Mouse (Mus musculus) layer of hippocampus, adult 8-10 months (tissue): Measurements from ENCODE around the gene Gla. TPM values are rescaled to one million over a fixed set of nuclear protein-coding genes. Genes with fewer than 3 reads are reported as not detected.
"Not testable (repeated sequence)": the region's sequence is repeated elsewhere in the genome, so short reads cannot be mapped to it uniquely, and the experiment has no call there.

Experiments used
- DNase-seq, 2 experiments: peaks; one replicate each; pipeline ENCODE4 v3.0.0; 2022; ENCODE audit warnings: low spot score in 2 of 2
- total RNA-seq, 4 experiments: library from RNA; stranded (reverse); gene quantifications; 2 replicates each; pipeline ENCODE4 v1.2.4; 2022

The Gla gene
- total RNA-seq, 4 experiments from 2014 or later: 8.5 to 12.2 (median 10.2) TPM

DNA sequence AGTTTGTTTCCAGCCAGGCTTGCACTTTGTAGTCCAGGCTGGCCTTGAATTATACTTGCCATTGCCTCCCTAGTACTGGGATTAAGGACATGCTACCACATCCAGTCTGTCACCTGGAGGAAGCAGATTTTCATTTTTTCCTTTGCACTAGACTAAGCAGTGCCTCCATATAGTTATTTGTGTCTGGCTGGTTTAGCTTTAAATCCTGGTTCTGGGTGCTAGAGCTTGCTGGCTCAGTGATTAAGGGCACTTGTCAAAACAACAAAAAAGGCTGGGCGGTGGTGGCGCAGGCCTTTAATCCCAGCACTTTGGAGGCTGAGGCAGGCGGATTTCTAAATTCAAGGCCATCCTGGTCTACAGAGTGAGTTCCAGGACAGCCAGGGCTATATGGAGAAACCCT, 11.9 kb downstream of the Gla start:
- no peak for DNase-seq

DNA sequence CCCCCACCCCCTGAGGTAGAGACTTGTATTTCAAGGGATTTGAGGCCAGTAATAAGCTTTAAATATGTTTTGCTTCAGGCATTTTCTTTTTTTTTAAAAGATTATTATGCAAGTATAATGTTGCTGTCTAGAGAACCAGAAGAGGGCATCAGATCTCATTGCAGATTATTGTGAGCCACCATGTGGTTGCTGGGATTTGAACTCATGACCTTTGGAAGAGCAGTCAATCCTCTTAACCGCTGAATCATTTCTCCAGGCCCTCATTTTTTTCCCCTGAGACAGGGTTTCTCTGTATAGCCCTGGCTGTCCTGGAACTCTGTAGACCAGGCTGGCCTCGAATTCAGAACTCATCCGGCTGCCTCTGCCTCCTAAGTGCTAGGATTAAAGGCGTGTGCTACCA, 12.7 kb downstream of the Gla start:
- no peak for DNase-seq

DNA sequence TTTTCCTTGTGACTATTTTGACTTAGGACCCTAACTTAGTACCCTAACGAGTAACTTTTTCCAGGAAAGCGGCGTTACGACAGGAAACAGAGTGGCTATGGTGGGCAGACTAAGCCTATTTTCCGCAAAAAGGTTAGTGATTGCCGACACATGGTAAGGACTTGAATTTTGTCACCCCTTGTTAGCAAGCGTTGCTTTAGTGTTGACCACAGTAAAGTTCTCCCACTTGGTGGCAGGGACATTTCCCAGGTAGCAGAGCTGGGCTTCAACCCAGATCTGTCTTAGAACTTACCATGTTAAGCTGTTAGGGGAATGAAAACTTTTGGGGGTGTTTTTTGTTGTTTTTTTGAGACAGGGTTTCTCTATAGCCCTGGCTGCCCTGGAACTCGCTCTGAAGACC, 14.5 kb downstream of the Gla start:
- no peak for DNase-seq

DNA sequence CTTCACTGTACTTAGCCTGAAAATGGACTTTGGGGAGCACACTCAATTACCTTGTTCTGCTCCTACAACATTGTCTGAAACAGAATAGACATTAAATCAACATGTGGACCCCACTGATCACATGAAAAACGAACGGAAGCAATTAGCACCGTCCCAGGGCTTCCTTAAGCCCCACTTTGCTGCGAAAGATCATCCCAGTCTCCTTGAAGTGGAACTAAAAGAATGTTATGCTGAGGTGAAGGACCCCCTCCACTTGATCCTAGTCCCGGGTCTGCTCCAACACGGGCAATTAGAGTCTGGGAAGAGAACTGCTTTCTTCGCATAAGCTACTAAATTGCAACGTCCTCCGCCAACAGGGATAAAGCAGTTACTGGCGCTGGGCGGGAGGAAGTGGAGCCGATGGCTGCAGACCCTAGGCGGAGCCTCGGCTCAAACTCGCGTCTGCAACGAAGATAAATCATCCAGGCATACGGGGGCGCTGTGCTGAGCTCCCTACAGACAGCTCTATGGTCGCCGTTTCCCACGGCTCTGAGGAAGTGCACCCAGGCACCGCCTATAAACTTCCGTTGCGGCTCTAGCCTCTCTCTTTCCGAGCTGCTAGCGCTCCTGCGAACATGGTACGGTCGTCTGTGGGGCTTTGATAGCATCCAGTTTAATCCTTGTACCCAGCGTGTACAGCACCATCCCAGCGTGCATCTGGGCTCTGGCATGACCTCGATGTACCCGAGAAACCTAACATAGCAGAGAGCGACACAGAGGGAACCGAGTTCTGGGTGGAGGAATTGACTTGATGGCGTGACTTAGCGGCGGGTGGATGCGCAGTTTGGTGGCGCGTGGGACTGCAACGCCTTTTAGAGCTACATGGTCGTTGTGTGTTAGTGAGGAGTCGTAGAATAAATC, 15.6 kb downstream of the Gla start, which contains the start of gene Rpl36a:
Rpl36a (plus strand) TSS at position 552 of the 900 bp plus-strand sequence.
- DNase-seq: peak; percentile 85 to 89

DNA sequence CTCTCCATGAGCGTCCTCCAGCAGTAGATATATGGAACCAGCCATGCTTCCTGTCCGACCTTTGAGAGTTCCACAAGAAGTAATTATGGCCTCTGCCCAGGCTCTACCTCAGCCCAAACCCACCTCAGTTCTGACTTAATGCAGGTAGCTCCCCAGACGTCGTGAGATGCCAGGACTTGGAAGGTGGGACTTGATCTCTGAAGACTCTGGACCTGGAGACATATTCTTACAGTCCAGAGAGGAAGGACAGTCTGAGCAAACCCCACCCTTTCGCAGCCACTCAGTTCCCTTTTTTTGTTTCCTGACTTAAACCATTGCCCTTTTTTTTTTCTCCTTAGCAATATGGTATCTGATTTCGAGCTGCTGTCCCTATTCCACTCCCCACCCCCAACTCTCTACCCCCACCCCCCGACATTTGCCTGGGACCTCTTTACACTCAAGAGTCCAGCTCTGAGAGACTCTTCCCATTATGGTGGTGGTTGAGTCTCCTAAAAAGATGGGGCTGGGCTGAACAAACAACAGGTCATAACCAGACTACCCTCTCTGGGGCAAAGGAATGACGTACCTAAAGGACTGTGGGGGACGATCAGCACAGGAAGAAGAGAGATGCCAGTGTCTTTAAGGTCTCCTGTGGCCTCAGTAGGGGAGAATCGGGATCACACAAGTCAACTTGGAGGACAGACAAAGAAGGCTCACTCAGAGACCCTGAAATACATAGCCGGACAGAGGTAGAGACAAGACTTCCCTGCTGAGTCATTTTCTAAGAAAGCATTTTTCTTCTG, 17.8 kb downstream of the Gla start, which contains the start of gene Btk:
Btk (minus strand) TSS at position 683 of the 782 bp plus-strand sequence.
- no peak for DNase-seq

DNA sequence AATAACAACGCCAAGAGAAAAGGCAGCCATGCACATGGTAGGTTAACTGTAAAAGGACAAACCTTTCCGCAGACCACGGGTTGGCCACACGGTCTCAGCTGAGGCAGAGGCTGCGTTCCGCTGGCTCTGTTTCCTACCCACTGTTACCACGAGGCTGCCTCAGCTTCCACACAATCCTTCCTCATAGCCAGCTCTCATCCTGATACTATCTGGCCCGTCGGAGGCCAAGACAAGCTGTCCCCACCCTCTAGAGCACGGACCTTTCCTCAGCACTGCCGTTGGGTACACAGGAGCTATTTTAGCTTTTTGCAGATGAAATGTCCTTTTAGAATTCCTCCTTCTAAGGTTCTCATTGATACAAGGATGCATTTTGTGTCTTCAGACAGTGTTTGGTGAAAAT, 18.7 kb downstream of the Gla start:
- DNase-seq: no peak

DNA sequence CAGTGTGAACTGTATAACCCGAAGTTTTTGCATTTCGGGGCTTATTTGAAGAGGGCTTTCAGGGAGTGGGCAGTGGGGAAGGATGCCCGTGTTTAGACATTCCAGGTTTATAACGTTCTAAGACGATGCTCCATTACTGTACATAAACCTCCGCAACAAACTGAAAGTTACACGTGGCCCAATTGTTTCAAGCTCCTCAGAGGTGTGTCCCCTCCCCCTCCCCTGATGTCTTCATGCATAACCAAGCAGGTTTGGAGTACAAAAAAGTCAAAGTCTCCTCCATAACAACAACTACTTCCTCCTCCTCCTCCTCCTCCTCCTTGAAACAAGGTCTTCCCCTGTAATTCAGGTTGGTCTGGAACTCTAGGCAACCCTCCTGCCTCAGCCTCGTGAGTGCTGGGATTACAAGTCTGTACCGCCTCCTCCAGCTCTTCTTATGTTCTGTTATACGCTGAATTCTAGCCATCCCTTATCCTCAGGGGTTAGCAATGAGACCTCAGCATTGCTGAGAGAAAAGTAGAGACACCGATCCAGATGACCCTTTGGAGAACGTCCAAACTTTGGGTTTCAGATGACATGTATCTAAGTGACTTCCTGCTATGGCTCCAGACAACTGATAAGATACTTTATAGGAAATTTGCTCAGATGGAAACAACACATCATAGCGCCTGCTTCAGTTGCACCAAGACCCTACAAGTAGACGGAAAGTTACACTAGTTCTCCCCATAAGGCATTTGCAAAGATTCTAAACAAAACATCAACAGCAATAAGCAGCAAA, 20.2 kb downstream of the Gla start:
- DNase-seq: no peak

DNA sequence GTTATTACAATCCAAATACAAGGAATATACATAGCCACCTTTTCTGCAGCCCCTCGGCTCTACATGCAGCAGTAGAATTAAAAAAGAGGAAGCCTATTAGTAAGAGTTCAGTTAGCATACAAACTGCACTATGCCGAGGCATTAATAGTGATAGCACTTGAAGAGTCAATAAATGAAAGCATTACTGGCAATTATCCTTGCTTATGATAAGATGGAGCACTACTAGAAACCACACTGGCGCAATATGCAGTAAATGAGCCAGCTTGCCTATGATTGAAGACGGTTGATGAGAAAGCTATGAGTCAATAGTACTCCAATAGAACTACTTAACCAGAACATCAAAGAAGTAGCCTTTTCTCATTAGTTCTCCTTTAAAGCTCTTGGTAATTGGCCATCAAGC, 23.0 kb downstream of the Gla start:
- no peak for DNase-seq

DNA sequence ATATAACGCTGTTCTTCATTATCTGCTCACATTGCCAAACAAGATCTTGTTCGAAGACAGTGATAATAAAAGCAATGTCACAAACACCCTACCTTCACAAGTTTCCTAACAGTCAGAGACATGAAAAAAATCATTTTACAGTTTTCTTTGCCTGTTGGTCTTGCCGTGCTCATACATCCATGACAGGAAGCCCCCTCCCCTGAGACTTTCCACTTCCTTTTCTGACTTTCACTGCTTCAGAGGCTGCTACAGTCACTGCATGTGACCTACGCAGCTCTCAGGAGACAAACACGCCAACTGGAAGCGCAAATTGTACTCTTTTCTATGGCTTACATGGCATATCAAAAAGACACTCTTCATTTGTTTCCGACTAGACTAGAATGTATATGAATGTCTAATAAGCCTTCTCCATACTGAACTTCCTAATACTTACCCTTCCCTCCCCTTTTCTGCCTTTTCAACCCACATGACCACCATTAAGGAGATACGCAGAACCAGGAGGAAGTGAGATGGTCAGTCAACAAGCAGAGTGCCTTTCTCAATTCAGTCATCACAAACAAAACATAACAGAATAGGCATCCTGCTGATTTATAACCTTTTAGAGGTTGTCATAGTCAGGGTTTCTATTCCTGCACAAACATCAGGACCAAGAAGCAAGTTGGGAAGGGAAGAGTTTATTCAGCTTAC, 34.2 kb downstream of the Gla start:
- no peak for DNase-seq

DNA sequence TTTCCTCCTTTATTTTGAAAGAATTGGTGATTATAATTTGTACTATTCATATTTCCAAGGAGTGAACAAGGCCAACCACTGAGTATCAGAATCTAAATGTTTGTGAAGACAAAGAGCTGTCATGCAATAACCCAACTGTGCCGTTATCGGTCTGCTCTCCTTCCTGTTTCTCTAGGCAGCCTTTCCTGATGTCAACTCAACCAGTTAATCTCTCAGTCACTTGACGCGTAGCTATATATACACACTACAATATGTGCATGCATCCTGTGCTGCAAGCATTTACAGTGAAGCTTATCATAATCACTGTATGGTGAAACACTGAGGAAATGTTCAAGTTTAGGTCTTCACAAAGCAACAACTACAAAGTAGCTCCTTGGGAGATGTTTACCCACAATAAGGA, 36.6 kb downstream of the Gla start:
- no peak for DNase-seq

DNA sequence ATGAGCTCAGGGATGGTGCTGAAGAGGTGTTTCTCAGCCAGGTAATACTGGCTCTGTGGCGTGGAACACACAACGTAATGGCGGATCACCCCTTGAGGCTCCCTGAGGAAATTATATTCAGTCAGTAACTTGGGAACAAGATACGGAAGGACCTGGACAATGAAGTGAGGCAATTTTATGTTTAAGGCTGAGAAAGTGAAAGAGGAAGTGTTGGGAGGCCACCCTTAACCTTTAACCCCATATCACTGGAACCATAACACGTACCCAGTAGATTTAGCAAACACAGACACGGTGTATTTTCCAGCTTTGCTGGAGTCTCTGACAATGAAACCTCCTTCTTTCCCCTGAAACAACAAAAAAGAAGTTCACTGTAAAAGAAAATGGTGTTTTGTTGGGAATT, 46.5 kb downstream of the Gla start:
- no peak for DNase-seq

DNA sequence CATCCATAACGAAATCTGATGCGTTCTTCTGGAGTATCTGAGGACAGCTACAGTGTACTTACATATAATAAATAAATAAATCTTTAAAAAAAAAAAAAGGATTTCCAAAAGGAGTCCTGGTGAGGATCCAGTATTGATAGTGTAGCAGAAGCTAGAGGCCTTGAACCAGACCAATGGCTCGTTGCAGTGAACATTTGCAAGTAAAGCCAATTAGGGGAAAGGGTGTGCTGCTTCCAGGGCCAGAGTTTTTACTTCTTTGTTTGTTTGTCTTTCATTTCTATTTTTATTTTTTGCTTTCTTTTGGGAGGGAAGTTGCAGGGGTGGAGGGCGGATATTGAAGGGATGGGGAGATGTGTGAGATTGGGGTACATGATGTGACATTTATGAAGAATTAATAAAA, 47.6 kb downstream of the Gla start:
- DNase-seq: no peak

DNA sequence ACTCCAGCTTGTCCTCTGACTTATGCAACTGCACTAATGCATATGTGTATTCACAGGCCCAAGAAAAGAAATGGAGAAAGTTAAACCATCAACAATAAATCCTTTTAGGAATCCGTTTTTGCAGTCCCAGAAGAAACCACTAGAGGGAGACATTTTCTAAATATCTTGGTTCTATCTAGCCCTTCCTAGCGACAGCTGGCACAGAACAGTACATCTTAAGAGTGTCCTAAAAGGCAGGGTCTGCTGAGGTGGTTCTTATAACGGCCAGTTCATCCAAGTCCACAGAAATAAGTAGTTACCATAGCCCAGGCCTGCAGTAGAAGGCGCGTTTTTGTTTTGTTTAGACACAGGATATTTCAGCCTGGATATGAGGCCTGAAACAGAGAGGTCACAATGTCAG, 50.0 kb downstream of the Gla start:
- DNase-seq: peak in 1 of 2 experiments; percentile 2

DNA sequence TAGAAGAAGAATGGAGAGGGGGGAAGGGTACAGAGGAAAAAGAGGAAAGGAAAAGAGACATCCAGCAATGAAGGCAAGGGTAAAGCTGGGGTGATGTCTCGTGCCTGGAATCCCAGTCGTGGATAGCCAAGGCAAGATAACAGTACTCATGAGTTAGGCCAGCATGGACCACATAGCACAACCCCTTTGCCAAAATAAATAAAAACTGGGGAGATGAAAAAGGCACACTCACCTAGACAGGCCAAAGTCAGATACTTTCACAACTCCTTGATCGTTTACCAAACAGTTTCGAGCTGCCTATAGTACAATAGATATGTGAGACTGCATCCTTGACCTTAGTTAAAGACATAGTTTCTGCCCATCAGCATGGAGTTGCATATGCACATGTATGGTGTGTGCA, 53.6 kb downstream of the Gla start:
- DNase-seq: no peak

DNA sequence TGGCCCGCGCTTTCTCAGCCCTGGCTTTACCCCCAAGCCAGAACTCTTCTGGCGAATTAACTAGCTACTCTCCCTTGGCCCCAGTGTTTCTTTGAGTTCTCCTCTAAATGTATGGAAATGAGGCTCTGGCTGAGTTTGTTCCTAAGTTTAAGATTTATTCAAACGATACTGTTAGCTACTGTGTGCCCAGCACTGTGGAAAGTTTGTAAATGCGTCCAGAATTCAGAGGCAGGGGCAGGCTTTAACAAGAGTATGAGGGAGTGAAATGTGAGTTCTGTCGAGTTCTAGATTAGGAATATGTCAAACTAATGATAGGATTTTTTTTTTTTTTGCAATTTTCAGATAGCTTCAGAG, 59.0 kb downstream of the Gla start:
- DNase-seq: no peak

DNA sequence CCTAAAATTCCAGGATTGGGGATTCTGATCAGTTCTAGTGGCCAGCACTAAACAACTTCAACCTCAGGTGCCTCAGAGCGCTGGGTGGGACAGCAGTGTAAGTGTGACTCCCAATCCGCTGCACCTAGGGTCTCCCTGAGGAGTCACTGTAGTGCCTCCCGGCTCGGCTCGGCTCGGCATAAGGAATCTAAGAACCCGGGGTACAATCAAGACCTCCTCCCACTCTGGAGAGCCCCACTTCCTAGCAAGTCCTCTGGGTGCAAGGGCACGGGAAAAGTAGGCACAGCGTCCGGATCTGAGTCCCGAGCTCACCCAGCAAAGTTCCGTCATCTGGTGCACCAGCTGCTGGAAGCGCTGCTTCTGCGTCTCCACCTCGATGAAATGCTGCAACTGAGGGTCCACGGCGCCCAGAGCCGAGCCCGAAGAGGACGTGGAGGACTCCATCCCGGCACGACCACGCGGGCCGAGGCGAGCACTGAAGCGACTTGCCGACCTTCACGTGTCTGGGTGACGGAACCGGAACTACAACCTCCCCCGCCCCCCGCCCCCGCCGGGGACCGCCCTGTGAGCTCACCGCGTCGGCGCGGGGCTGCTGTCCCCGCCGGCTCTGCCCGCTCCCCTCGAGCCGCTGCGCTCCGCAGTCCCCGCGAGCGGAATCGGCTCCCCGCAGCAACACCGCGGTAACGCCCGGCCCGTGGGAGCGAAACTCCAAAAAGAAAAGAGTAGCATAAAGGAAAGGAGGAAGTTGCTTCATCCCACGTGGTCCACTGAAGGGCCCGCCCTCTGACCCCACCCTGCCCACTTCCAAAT, 59.6 kb downstream of the Gla start, which contains the start of gene Timm8a1:
Timm8a1 (minus strand) TSS at position 721 of the 810 bp plus-strand sequence.
- peak; percentile 9 to 14 for DNase-seq

DNA sequence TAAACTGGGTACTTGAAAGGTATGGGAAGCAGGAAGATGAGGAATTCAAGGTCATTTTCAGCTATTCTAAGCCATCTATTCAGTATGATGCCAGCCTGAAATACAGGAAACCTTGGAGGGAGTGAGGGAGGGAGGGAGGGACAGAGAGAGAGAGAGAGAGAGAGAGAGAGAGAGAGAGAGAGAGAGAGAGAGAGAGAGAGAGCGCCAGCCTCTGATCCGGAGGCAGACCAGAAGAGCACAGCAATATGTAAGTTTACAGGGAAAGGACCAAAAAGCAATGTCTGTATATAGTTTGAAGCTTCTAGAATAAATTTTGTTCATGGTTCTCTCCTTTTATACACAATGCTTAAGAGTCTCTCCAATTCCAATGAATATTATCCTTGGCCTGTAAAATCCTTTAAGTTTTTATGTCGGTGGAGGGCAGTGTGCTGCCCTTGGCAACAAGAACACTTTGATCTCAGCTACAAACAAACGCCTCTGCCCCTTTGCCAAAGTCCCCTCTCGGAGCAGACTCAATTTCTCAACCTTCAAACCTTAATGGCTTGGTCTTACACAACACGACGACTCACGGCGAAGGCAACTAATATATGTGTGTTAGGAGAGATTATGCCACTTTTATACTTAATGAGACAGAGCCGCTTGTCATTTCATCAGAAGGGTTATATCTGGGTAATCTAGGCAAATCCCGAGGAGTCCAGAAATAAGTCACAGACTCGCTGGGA, 60.4 kb downstream of the Gla start:
- no peak for DNase-seq

DNA sequence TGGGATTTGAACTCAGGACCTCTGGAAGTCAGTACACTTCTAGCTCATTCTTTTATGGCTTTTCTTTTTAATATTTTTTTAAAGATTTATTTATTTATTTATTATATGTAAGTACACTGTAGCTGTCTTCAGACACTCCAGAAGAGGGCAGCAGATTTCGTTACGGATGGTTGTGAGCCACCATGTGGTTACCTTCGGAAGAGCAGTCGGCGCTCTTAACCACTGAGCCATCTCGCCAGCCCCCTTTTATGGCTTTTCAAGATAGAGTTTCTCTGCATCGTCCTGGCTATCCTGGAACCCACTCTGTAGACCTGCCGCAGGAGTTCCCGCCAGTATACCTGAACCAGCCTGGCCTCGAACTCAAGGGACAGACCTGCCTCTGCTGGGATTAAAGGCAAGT, 61.1 kb downstream of the Gla start:
- DNase-seq: not testable (repeated sequence)
